Mouse (Mus musculus): ENCODE measurements around the gene Amz2. TPM values are rescaled to one million over a fixed set of nuclear protein-coding genes. Genes with fewer than 3 reads are reported as not detected.

Gene Amz2
- polyA plus RNA-seq, 1 experiment from 2014 or later: 45.6 TPM

- Histone ChIP-seq H3K9ac (no peak overlapping the region), H3K4me1 (ENCODE audit: insufficient read depth) (no peaks in the 10 kb centered on the region), H3K4me2 (no peak overlapping the region), H3K27ac (ENCODE audit: low read depth) (no peak overlapping the region), H3K4me3 (ENCODE audit: low read depth, low read length) (no peak overlapping the region), H3K27me3 (ENCODE audit: insufficient read depth, low read length) (no peaks in the 10 kb centered on the region), H3K9me3 (ENCODE audit: low read depth, low read length) (no peaks in the 10 kb centered on the region), H3K36me3 (ENCODE audit: insufficient read depth) (peaks cover 23% of the 10 kb centered on the region)
- no peak for TF ChIP-seq CTCF (IDR thresholded peaks at IDR 0.05; ENCODE audit: low read depth)
- ATAC-seq (ENCODE audit: insufficient read depth): no peak
- 78% methylated on average over 11 of the region's 11 CpGs for WGBS
- DNase-seq: no peak
Observed at GRCm38 (mm10) chr11:109451169-109451568, 25.4 kb downstream of the Amz2 start.

GRCm38 (mm10) chr11:109456261-109456660, 30.5 kb downstream of the Amz2 start:
- 88% methylated on average over 5 of the region's 5 CpGs for WGBS
- no peaks in the 10 kb centered on the region for H3K9me3 ChIP-seq (ENCODE audit: low read depth, low read length)
- no peaks in the 10 kb centered on the region for H3K27me3 ChIP-seq (ENCODE audit: insufficient read depth, low read length)
- no peaks in the 10 kb centered on the region for H3K4me1 ChIP-seq (ENCODE audit: insufficient read depth)
- DNase-seq: no peak
- no peak for TF ChIP-seq CTCF (IDR thresholded peaks at IDR 0.05; ENCODE audit: low read depth)
- no peak overlapping the region for H3K4me2 ChIP-seq
- no peak overlapping the region for H3K9ac ChIP-seq
- H3K36me3 ChIP-seq (ENCODE audit: insufficient read depth): peaks cover 29% of the 10 kb centered on the region
- ATAC-seq (ENCODE audit: insufficient read depth): no peak
- H3K4me3 ChIP-seq (ENCODE audit: low read depth, low read length): no peak overlapping the region
- no peak overlapping the region for H3K27ac ChIP-seq (ENCODE audit: low read depth)

GRCm38 (mm10) chr11:109458165-109458564, 32.4 kb downstream of the Amz2 start:
- Histone ChIP-seq H3K9me3 (ENCODE audit: low read depth, low read length) (no peaks in the 10 kb centered on the region), H3K9ac (no peak overlapping the region), H3K4me2 (no peak overlapping the region), H3K36me3 (ENCODE audit: insufficient read depth) (peaks cover 31% of the 10 kb centered on the region), H3K4me3 (ENCODE audit: low read depth, low read length) (no peak overlapping the region), H3K4me1 (ENCODE audit: insufficient read depth) (no peaks in the 10 kb centered on the region), H3K27me3 (ENCODE audit: insufficient read depth, low read length) (no peaks in the 10 kb centered on the region), H3K27ac (ENCODE audit: low read depth) (no peak overlapping the region)
- 95% methylated on average over 11 of the region's 11 CpGs for WGBS
- DNase-seq (no peak), ATAC-seq (ENCODE audit: insufficient read depth) (no peak)
- TF ChIP-seq CTCF (IDR thresholded peaks at IDR 0.05; ENCODE audit: low read depth): no peak

GRCm38 (mm10) chr11:109460586-109460985, 34.8 kb downstream of the Amz2 start:
- H3K27ac ChIP-seq (ENCODE audit: low read depth): no peak overlapping the region
- no peak for TF ChIP-seq CTCF (IDR thresholded peaks at IDR 0.05; ENCODE audit: low read depth)
- H3K36me3 ChIP-seq (ENCODE audit: insufficient read depth): peaks cover 26% of the 10 kb centered on the region
- ATAC-seq (ENCODE audit: insufficient read depth): no peak
- no peak overlapping the region for H3K4me2 ChIP-seq
- no peak overlapping the region for H3K9ac ChIP-seq
- H3K9me3 ChIP-seq (ENCODE audit: low read depth, low read length): no peaks in the 10 kb centered on the region
- WGBS: 29% methylated on average over 5 of the region's 5 CpGs
- H3K27me3 ChIP-seq (ENCODE audit: insufficient read depth, low read length): no peaks in the 10 kb centered on the region
- DNase-seq: no peak
- no peaks in the 10 kb centered on the region for H3K4me1 ChIP-seq (ENCODE audit: insufficient read depth)
- no peak overlapping the region for H3K4me3 ChIP-seq (ENCODE audit: low read depth, low read length)

GRCm38 (mm10) chr11:109465068-109465467, 39.3 kb downstream of the Amz2 start:
- H3K4me3 ChIP-seq (ENCODE audit: low read depth, low read length): no peak overlapping the region
- no peak for TF ChIP-seq CTCF (IDR thresholded peaks at IDR 0.05; ENCODE audit: low read depth)
- no peak overlapping the region for H3K4me2 ChIP-seq
- H3K4me1 ChIP-seq (ENCODE audit: insufficient read depth): no peaks in the 10 kb centered on the region
- ATAC-seq (ENCODE audit: insufficient read depth): no peak
- no peaks in the 10 kb centered on the region for H3K27me3 ChIP-seq (ENCODE audit: insufficient read depth, low read length)
- H3K9me3 ChIP-seq (ENCODE audit: low read depth, low read length): no peaks in the 10 kb centered on the region
- H3K36me3 ChIP-seq (ENCODE audit: insufficient read depth): 0 out of 2 replicates have a peak, but pooled peaks cover 15% of the 10 kb centered on the region
- H3K9ac ChIP-seq: no peak overlapping the region
- no peak overlapping the region for H3K27ac ChIP-seq (ENCODE audit: low read depth)
- WGBS: 84% methylated on average over 4 of the region's 4 CpGs
- DNase-seq: no peak

GRCm38 (mm10) chr11:109466987-109467386, 41.2 kb downstream of the Amz2 start:
- WGBS: 35% methylated on average over 8 of the region's 8 CpGs
- H3K27me3 ChIP-seq (ENCODE audit: insufficient read depth, low read length): 0 out of 2 replicates have a peak, but pooled peaks cover 2% of the 10 kb centered on the region
- no peak overlapping the region for H3K9ac ChIP-seq
- DNase-seq (peak; percentile 25), ATAC-seq (ENCODE audit: insufficient read depth) (no peak)
- H3K4me2 ChIP-seq: no peak overlapping the region
- H3K4me3 ChIP-seq (ENCODE audit: low read depth, low read length): no peak overlapping the region
- no peak overlapping the region for H3K27ac ChIP-seq (ENCODE audit: low read depth)
- no peaks in the 10 kb centered on the region for H3K4me1 ChIP-seq (ENCODE audit: insufficient read depth)
- H3K36me3 ChIP-seq (ENCODE audit: insufficient read depth): 0 out of 2 replicates have a peak, but pooled peaks cover 9% of the 10 kb centered on the region
- no peak for TF ChIP-seq CTCF (IDR thresholded peaks at IDR 0.05; ENCODE audit: low read depth)
- no peaks in the 10 kb centered on the region for H3K9me3 ChIP-seq (ENCODE audit: low read depth, low read length)

- WGBS: 59% methylated on average over 5 of the region's 5 CpGs
Observed at GRCm38 (mm10) chr11:109468133-109468532, 42.4 kb downstream of the Amz2 start.

GRCm38 (mm10) chr11:109470170-109470569, 44.4 kb downstream of the Amz2 start:
- Histone ChIP-seq H3K27ac (ENCODE audit: low read depth) (no peak overlapping the region), H3K4me3 (ENCODE audit: low read depth, low read length) (no peak overlapping the region), H3K36me3 (ENCODE audit: insufficient read depth) (no peaks in the 10 kb centered on the region), H3K4me2 (peak overlapping the region; percentile 92; the same call in 1 of the 2 replicates), H3K9me3 (ENCODE audit: low read depth, low read length) (no peaks in the 10 kb centered on the region), H3K9ac (no peak overlapping the region), H3K27me3 (ENCODE audit: insufficient read depth, low read length) (peaks cover 5% of the 10 kb centered on the region; the same call in 1 of the 2 replicates), H3K4me1 (ENCODE audit: insufficient read depth) (no peaks in the 10 kb centered on the region)
- 69% methylated on average over 9 of the region's 9 CpGs for WGBS
- no peak for ATAC-seq (ENCODE audit: insufficient read depth)
- no peak for DNase-seq
- TF ChIP-seq CTCF (IDR thresholded peaks at IDR 0.05; ENCODE audit: low read depth): no peak

More at GRCm38 (mm10) chr11:109468133-109468532, 42.4 kb downstream of the Amz2 start:
- Histone ChIP-seq H3K36me3 (ENCODE audit: insufficient read depth) (no peaks in the 10 kb centered on the region), H3K27ac (ENCODE audit: low read depth) (no peak overlapping the region), H3K4me2 (no peak overlapping the region), H3K4me3 (ENCODE audit: low read depth, low read length) (no peak overlapping the region), H3K27me3 (ENCODE audit: insufficient read depth, low read length) (peaks cover 5% of the 10 kb centered on the region; the same call in 1 of the 2 replicates), H3K4me1 (ENCODE audit: insufficient read depth) (no peaks in the 10 kb centered on the region), H3K9me3 (ENCODE audit: low read depth, low read length) (no peaks in the 10 kb centered on the region), H3K9ac (no peak overlapping the region)
- peak; percentile 15 for DNase-seq
- ATAC-seq (ENCODE audit: insufficient read depth): no peak
- no peak for TF ChIP-seq CTCF (IDR thresholded peaks at IDR 0.05; ENCODE audit: low read depth)

All from lung, embryonic 14.5 days (tissue).